Comparison of ENCODE assay signal across 8 mouse cellular contexts in the genomic region with DNA sequence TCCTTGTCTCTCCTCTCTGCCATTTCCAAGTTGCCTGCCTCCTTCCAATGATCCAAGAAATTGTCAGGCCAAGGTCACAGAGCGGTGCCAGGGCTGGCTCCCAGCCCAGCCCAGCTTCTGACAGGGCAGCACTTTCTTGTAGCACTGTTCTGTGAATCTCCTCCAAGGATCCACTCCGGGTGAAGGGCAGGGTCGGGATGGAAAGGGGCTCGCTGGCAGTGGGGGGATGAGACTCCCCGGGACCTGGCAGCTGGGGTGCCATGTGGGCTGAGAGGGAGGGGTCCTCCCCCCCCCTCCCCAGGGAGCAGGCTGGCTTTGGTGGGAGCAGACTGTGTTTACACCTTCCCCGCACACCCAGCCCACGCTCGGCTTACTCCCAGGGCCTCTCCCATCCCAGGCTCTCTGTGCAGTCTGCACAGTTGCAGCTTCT. TPM values are rescaled to one million over a fixed set of nuclear protein-coding genes. Genes with fewer than 3 reads are reported as not detected.
DNase-seq lines count a peak whose midpoint lies in the region; ATAC-seq and TF ChIP-seq lines count a peak whose summit lies in the region.

No protein-coding gene starts in this region.

- ATAC-seq in activated CD4-positive, CD25-positive, alpha-beta regulatory T cell, adult 4 months, result no peak

- no peak overlapping the region; the same call in 1 of the 2 replicates for H3K27ac ChIP-seq in gastrocnemius, adult 2 months

- DNase-seq in gastrocnemius, adult 2 months, result peak; percentile 74
- no peak for DNase-seq in gastrocnemius, postnatal 14 days
- peak; percentile 70 for DNase-seq in ovary, postnatal 36 days (ENCODE audit: low spot score)
- no peak for DNase-seq in ovary, postnatal 10 days (ENCODE audit: low spot score)
- DNase-seq in kidney, postnatal 14 days, result peak; percentile 60
- peak; percentile 60 for DNase-seq in right cerebral cortex, postnatal 25 days
- DNase-seq in urinary bladder, postnatal 10 days (ENCODE audit: low spot score), result no peak

- intact Hi-C loops in gastrocnemius, adult 2 months (cut with DNase I), result no loop called here
- intact Hi-C loops in gastrocnemius, postnatal 14 days (cut with DNase I; ENCODE audit: low total_unique reads), result no loop called here

- no peak for TF ChIP-seq CTCF in gastrocnemius, adult 2 months (IDR thresholded peaks at IDR 0.05)

- no peak overlapping the region for H3K4me3 ChIP-seq in gastrocnemius, adult 2 months

RNA-seq across cellular contexts. Expression of a gene that starts 7.8 kb away (rescaled TPM):
- total RNA-seq in gastrocnemius, adult 2 months (2021), result 10 to 100 TPM in 1 of 2 experiments, 1 to 10 TPM in 1; 9.6 to 14.7 TPM
- 10 to 100 TPM; 16.8 to 22.8 TPM for total RNA-seq in gastrocnemius, postnatal 14 days (2021)
- polyA plus RNA-seq in activated CD4-positive, CD25-positive, alpha-beta regulatory T cell, adult 4 months (2017; shearing (Covaris generic)), result not detected

RNA-seq across cellular contexts. Expression of a gene that starts 8.6 kb away (rescaled TPM):
- total RNA-seq in gastrocnemius, adult 2 months (2021), result 1 to 10 TPM in 1 of 2 experiments, not detected in 1; 1.0 TPM
- total RNA-seq in gastrocnemius, postnatal 14 days (2021), result under 1 TPM; 0.49 to 0.84 TPM
- polyA plus RNA-seq in activated CD4-positive, CD25-positive, alpha-beta regulatory T cell, adult 4 months (2017; shearing (Covaris generic)), result not detected

RNA-seq across cellular contexts. Expression of a gene that starts 35.1 kb away (rescaled TPM):
- 10 to 100 TPM; 11.6 to 14.4 TPM for total RNA-seq in gastrocnemius, adult 2 months (2021)
- 1 to 10 TPM; 5.9 to 9.0 TPM for total RNA-seq in gastrocnemius, postnatal 14 days (2021)
- 1 to 10 TPM; 4.9 to 5.0 TPM for polyA plus RNA-seq in activated CD4-positive, CD25-positive, alpha-beta regulatory T cell, adult 4 months (2017; shearing (Covaris generic))

Comparison
In these comparisons a context has a peak if more than half of its experiments do, and no peak if none do; other contexts are left out.
1. DNase-seq: peak in gastrocnemius, adult 2 months (single experiment), ovary, postnatal 36 days (single experiment), kidney, postnatal 14 days (single experiment) and right cerebral cortex, postnatal 25 days (single experiment); none in gastrocnemius, postnatal 14 days (single experiment), ovary, postnatal 10 days (single experiment) and urinary bladder, postnatal 10 days (single experiment).